Mouse (Mus musculus) layer of hippocampus, postnatal 10 days (tissue): ENCODE measurements around the gene Prss54. TPM values are rescaled to one million over a fixed set of nuclear protein-coding genes. Genes with fewer than 3 reads are reported as not detected.
"Not testable (repeated sequence)": the region's sequence is repeated elsewhere in the genome, so short reads cannot be mapped to it uniquely, and the experiment has no call there.

Source experiments
- DNase-seq, 2 experiments: peaks; one replicate each; pipeline ENCODE4 v3.0.0; 2021; ENCODE audit warnings: low spot score in 2 of 2
- long read RNA-seq: library from polyadenylated mRNA; stranded (forward); transcript quantifications from one replicate; pipeline ENCODE4 v2.0.0, GENCODE M21; 2023
- total RNA-seq, 2 experiments: library from RNA; stranded (reverse); gene quantifications; 2 replicates each; pipeline ENCODE4 v1.2.3; 2021

Gene Prss54
- total RNA-seq, result not detected
- long read RNA-seq, result 0 reads

DNA sequence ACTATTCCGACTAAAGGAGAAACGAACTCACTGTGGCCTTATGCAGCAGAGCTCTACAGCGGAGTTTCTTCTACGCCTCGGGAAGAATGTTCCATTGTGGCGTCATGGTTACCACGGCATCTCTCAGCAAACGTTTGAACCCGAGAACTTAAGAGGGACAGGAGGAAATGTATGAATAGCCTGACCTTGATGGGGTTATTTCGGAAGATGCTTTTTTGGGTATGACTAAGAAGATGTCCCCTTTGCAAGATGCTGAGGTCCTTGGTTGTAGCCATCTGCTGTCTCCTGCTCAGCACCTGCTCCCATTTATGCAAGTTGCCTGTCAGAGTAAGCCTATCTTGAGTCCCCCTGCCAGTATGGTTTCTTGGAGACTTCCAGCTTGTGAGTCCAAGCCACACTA is at the start of gene Prss54:
Prss54 (minus strand) TSS at position 101 of the 400 bp plus-strand sequence.
- DNase-seq, result no peak

DNA sequence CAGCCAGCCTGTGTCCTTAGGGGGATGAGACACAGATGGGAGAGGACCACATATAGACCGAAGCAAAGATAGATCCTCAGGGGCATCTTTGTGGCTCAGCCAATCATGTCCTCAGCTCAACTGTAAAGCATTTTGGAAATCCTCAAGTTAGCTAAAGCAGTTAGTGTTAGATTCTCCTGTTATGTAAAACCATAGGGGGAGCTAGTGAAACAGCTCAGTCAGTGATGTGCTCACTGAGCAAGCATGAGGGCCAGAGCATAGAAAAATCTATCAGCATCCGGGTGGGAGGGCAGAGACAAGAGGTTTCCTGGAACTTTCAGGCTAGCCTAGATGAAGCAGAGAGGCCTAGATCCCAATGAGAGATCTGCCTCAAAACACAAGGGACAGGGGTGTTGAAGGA is 48.7 kb upstream of the Prss54 start:
- no peak for DNase-seq

- DNase-seq, result peak in 1 of 2 experiments; percentile 37
Observed at GRCm38 (mm10) chr8:95620046-95620445, 43.9 kb upstream of the Prss54 start.

- no peak for DNase-seq
Observed at GRCm38 (mm10) chr8:95616383-95616782, 40.2 kb upstream of the Prss54 start.

- DNase-seq, result no peak
Observed at GRCm38 (mm10) chr8:95611769-95612168, 35.6 kb upstream of the Prss54 start.

- DNase-seq, result no peak
Observed at GRCm38 (mm10) chr8:95610749-95611148, 34.6 kb upstream of the Prss54 start.

DNA sequence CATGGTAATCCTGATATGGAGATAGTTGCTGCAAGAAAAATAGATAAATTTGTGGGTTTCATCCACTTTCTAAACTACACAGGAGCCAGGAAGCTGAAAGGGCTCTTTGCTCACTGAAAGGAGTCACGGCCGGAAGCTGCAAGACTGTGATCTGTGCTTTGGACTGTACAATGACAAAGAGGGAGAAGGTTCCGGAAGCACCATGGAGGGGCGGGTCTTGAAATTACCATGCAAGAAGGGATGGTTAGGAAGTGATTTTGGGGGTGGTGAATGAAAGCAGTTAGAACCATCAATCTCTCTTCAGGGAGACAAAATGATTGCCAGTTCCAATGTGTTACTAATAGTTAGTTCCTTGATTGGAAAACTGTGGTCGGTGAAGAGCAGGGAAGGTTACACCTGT is 33.3 kb upstream of the Prss54 start:
- DNase-seq, result no peak

DNA sequence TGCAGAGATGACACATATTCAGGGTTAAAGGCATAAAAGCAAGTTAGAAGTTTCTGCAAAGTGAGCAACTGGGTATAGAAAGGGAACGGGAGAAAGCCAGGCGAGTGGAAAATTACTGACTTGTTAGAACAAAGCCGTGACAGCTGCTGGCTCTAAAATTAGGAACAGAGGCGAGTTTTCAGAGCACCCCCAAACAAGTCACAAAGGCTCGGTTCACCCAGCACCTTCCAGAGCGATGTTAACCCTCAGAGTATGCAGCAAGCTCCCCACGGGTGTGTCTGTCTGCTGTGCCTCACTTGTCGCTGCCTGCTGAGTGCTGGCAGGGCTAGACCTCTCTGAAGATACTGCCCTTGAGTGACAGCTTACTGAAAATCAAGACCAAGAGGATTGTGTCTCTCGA is 31.1 kb upstream of the Prss54 start:
- no peak for DNase-seq

- DNase-seq, result not testable (repeated sequence)
Observed at GRCm38 (mm10) chr8:95606509-95606908, 30.4 kb upstream of the Prss54 start.

GRCm38 (mm10) chr8:95602168-95602567 is 26.0 kb upstream of the Prss54 start:
- DNase-seq, result no peak

GRCm38 (mm10) chr8:95601306-95601705 is 25.2 kb upstream of the Prss54 start:
- DNase-seq, result no peak

GRCm38 (mm10) chr8:95599861-95600260 is 23.7 kb upstream of the Prss54 start:
- DNase-seq, result peak; percentile 90 to 91

- DNase-seq, result no peak
Observed at GRCm38 (mm10) chr8:95596841-95597241, 20.7 kb upstream of the Prss54 start.

DNA sequence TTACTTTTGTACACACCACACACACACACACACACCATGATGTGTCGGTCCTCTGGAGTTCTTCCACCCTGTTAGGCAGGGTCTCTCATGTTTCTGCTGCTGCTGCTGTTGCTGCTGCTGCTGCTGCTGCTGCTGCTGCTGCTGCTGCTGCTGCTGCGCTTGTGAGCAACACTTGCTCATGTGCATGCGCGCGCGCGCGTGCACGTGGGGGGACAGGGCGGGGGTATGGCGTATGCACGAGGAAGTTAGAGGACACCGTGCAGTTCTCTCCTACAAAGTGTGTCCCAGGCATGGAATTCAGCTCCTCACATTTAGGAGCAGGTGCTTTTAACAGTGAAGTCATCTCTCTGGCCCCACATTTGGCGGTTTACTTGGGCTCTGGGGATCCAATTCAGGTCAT is 19.0 kb upstream of the Prss54 start:
- DNase-seq, result no peak

GRCm38 (mm10) chr8:95593439-95594393 is 17.6 kb upstream of the Prss54 start:
- DNase-seq, result no peak

DNA sequence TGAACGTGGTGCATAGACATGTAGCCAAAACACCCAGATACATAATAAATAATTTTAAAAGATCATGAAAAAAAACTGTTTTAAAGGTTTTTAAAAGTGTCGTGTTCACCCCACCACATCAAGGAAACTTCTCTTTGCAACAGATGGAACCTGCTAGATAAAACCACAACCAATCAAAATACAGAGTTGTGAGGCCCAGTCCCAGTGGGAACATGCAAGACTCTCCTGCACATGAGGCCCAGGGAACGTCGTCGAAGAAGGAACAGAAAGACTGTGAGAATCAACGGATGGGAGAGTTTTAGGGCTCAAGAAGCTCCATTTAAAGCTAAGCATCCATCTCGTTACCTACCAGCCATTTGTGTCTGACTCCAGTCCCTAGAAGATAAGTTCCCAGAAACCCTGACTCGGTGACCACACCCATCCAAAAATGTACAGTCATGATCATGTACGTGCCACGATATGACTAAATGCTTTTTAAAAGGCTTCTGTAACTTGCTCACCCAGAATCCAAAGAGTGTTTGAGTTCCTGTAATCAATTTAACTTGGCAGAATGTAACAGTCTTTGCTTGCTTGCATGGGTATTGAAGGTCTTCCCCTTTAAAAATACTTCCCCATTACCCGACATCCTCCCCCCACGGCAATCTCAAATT is 16.1 kb upstream of the Prss54 start:
- DNase-seq, result no peak

DNA sequence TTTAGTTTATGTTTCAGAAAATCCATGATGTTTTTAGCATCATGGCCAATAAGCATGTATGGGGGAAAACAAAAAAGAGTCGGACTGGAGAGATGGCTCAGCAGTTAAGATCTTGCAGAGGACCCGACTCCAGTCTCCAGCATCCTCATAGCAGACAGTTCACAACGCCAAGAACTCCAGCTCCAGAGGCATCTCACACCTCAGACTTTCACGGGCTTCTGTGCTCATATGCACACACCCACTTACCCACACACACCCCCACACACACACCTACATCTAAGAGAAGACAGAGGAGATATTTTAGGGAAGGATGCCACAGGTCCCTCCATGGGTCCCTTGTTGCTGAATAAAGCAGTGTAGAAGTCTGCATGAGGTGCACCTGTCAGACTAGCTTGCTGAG is 14.4 kb upstream of the Prss54 start:
- no peak for DNase-seq

DNA sequence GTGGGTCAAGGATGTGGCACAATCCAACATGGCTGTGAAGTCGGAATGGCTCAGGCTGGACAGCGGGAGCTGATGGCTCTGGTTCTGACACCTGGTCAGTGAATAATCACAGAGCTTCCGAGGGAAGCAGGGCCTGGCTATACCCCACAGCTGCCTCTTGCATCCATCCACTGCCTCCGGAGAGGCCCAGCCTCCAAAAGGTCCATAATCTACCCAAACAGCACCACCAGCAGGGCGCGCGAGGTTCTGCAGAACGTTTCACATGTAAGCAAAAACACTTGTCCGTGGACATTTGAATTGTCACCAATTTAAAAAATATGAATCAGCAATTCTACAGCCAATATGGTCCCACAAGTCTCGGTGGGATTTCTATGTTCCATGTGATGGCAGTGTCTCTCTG is 13.1 kb upstream of the Prss54 start:
- DNase-seq, result no peak

DNA sequence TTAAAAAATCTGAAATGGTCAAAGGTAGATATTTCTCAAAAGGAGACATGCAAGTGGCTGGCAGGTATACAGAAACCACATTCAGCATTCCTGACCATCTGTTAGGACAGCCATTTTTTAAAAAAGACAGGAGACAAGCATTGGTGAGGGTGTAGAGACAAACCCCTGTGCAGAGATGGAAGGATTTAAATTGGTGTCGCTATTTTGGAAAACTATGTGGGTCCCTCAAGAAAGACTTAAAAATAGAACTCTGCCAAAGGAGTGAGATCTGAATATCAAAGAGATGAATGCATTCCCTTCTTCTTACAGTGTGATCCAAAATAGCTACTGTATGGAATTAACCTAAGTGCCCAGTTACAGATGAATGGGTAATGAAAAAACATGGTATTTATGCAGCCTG is 11.2 kb upstream of the Prss54 start:
- DNase-seq, result no peak

GRCm38 (mm10) chr8:95573146-95573545 is 3.0 kb downstream of the Prss54 start:
- no peak for DNase-seq

DNA sequence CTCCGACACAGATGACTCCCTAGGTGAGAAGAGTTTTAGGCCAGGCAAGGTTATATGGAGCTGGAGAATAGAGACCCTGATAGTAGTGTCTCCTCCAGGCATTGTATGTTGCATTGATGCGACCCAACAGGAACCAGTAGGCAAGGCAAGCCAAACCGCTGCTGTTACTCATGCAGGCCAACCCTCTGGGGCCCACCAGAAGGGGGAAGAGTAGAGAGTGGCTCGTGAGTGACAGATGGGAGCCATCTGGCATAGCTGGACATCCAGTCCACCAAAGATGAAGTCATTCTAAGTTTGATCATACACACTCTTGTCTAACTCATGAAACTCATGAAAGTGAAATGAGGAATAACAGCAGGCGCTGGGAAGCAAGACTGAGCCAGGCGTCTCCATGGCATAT is 9.3 kb downstream of the Prss54 start:
- DNase-seq, result no peak

DNA sequence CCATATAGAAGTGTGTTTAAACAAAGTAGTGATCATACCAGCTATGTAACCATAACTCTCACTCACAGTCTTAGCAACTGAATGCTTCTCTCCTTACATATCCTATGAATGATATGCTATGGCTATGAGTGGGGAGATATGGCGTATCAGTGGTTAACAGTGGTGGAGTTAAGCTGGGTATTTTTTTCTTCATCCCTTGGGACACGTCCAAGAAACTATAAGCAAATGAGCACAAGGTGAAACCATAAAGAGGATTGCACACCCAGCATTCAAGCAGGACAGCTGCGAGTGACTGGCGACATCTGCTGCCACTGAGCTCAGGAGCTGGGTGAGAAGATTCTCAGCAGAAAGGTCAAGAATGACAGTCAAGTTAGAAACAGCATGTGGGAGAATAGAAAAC is 9.9 kb downstream of the Prss54 start:
- no peak for DNase-seq

DNA sequence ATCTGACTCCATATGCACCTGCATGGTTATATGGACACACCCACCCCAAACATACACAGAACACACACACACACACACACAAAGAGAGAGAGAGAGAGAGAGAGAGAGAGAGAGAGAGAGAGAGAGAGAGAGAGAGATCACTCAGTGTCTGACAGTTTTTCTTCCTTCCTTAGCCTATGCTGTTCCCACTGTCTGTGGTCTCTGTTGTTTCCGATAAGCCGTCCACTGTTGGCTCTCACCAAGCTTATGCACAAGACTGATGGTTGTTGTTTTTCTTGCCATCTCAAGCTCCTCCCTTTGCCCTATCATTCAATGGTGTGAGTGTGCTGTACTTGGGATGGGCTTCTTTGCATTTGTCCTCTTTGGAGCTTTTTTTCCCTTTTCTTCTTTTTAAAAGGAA is 20.2 kb downstream of the Prss54 start:
- no peak for DNase-seq
